Mouse (Mus musculus) bone marrow, adult 2 months (tissue): Measurements from ENCODE around the gene Ccdc6.

Experiments
- CTCF ChIP-seq: fragments of 200-500 bp; IDR thresholded peaks from 2 replicates; pipeline ENCODE4 v1.5.1; 2011; ENCODE audit warnings: low read length, control low read depth; ENCODE audit not compliant: control insufficient read depth, insufficient read depth
- POLR2A ChIP-seq: fragments of 200-500 bp; IDR thresholded peaks from 2 replicates; pipeline ENCODE4 v1.6.1; 2011; ENCODE audit warnings: low read depth, mild to moderate bottlenecking, control low read depth, low read length, borderline replicate concordance; ENCODE audit not compliant: control insufficient read depth

DNA sequence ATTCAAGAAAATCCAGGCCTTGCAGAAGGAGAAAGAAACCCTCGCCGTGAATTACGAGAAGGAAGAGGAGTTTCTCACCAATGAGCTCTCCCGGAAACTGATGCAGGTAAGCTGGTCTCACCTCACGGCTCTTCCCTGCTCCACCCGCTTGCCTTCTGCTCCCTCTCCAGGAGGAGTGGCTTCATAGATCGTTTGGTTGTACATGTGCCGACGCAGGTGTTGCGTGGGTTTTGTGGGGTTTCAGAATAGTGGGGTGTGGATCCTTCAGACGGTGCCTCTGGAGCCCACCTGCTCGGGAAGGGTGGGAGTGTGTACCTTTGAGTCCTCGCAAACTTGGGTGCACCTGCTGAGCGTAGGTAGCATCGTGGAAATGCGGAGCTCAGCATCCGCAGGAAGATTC is 45.7 kb downstream of the Ccdc6 start:
- TF ChIP-seq POLR2A (no peak), CTCF (no peak)
